Mouse (Mus musculus) liver, adult 2 months (tissue): ENCODE data around the gene Rce1. TPM values are rescaled to one million over a fixed set of nuclear protein-coding genes. Genes with fewer than 3 reads are reported as not detected.
"Not testable (repeated sequence)": the region's sequence is repeated elsewhere in the genome, so short reads cannot be mapped to it uniquely, and the experiment has no call there.

Experiments
- DNase-seq: peaks from one replicate; pipeline ENCODE4 v3.0.0-alpha.2; 2011; ENCODE audit warnings: low read depth, low spot score; ENCODE audit errors: extremely low read depth
- H3K27ac ChIP-seq: fragments of 200-500 bp; replicated peaks from 2 replicates; pipeline ENCODE4 v1.5.1; 2012; ENCODE audit warnings: low read depth, mild to moderate bottlenecking, control low read depth, inconsistent platforms, low read length; ENCODE audit not compliant: insufficient read depth
- H3K27me3 ChIP-seq: fragments of 200-500 bp; 2 replicates; pipeline ENCODE4 v1.6.1; 2012; ENCODE audit warnings: mild to moderate bottlenecking, moderate library complexity, low read length, inconsistent platforms; ENCODE audit not compliant: control insufficient read depth, insufficient read depth
- H3K36me3 ChIP-seq: fragments of 200-500 bp; 2 replicates; pipeline ENCODE4 v1.6.1; 2012; ENCODE audit warnings: low read length, inconsistent platforms; ENCODE audit not compliant: control insufficient read depth, insufficient read depth
- H3K4me1 ChIP-seq: fragments of 200-500 bp; 2 replicates; pipeline ENCODE4 v1.6.1; 2011; ENCODE audit warnings: low read length; ENCODE audit not compliant: control insufficient read depth, insufficient read depth
- H3K4me3 ChIP-seq: fragments of 200-500 bp; 2 replicates; pipeline ENCODE4 v1.5.1; 2011; ENCODE audit warnings: low read depth, mild to moderate bottlenecking, control low read depth, low read length, moderate library complexity; ENCODE audit not compliant: insufficient read depth
- H3K79me2 ChIP-seq: fragments of 200-500 bp; 2 replicates; pipeline ENCODE4 v1.6.1; 2012; ENCODE audit warnings: inconsistent platforms, mild to moderate bottlenecking, low read length, moderate library complexity; ENCODE audit not compliant: control insufficient read depth, insufficient read depth
- H3K9ac ChIP-seq: fragments of 200-500 bp; 2 replicates; pipeline ENCODE4 v1.6.1; 2012; ENCODE audit warnings: low read depth, mild to moderate bottlenecking, control low read depth, inconsistent platforms, low read length
- CTCF ChIP-seq: fragments of 200-500 bp; IDR thresholded peaks from 2 replicates; pipeline ENCODE4 v1.5.1; 2011; ENCODE audit warnings: low read depth, low read length, control low read depth
- POLR2A ChIP-seq: fragments of 200-500 bp; IDR thresholded peaks from 2 replicates; pipeline ENCODE4 v1.6.1; 2011; ENCODE audit warnings: low read length, control low read depth; ENCODE audit not compliant: insufficient read depth; ENCODE audit errors: extremely low read depth
- WGBS: fragments of 180-500 bp; shearing (Covaris S2); methylation state at CpG from one replicate; pipeline ENCODE4 v1.1.7; 2018; 5-methylcytosine and 5-hydroxymethylcytosine counted together
- polyA plus RNA-seq: library from polyadenylated mRNA; depleted of rRNA; stranded (reverse); fragments of >200 nt; gene quantifications from 2 replicates; pipeline ENCODE4 v1.2.3, GENCODE M21; 2012; rRNA removed
- total RNA-seq: library from RNA; depleted of rRNA; stranded (reverse); fragments of >200 nt; gene quantifications from 2 replicates; pipeline ENCODE4 v1.2.3, GENCODE M21; 2014; rRNA removed

Gene Rce1
- total and polyA plus RNA-seq, 2 experiments, result 14.8 to 44.9 TPM

DNA sequence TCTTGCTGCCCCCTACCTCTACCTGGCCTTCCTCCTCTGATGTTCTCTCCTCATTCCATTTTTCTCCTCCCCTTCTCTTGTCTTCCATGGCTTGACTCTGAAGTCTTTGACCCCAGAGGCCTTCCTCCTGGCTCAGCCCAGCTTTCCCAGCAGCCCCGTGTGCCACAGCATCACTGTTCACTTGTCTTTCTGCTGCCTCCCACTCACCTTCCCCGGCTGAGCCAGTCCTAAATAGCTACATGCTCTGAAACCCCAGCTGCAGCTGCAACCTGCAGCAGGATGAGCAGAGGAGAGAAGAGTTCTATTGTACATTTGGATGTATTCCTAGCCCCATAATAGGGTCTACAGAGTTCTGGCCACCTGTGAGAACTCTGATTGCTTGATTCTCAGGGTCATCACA is 38.0 kb downstream of the Rce1 start:
- Histone ChIP-seq H3K27ac (peak overlapping the region; percentile 78), H3K9ac (no peak overlapping the region), H3K27me3 (no peaks in the 10 kb centered on the region), H3K4me3 (no peak overlapping the region), H3K4me1 (peaks cover 54% of the 10 kb centered on the region), H3K36me3 (no peaks in the 10 kb centered on the region), H3K79me2 (peaks cover 17% of the 10 kb centered on the region)
- WGBS, result 29% methylated on average over 2 of the region's 2 CpGs
- no peak for TF ChIP-seq POLR2A
- no peak for TF ChIP-seq CTCF
- no peak for DNase-seq

- Histone ChIP-seq H3K4me1 (peaks cover 57% of the 10 kb centered on the region), H3K27ac (peak overlapping the region; percentile 78), H3K79me2 (peaks cover 17% of the 10 kb centered on the region)
- H3K36me3 ChIP-seq, H3K27me3 ChIP-seq, H3K9ac ChIP-seq, H3K4me3 ChIP-seq, DNase-seq: not testable (repeated sequence)
These were observed 38.7 kb downstream of the Rce1 start for GRCm38 (mm10) chr19:4586783-4587182.

GRCm38 (mm10) chr19:4583856-4584255 is 41.6 kb downstream of the Rce1 start:
- no peak overlapping the region for H3K4me3 ChIP-seq
- TF ChIP-seq POLR2A, result no peak
- TF ChIP-seq CTCF, result no peak
- no peak for DNase-seq
- H3K4me1 ChIP-seq, result peaks cover 42% of the 10 kb centered on the region
- H3K27ac ChIP-seq, result no peak overlapping the region
- H3K36me3 ChIP-seq, result no peaks in the 10 kb centered on the region
- no peaks in the 10 kb centered on the region for H3K27me3 ChIP-seq
- no peak overlapping the region for H3K9ac ChIP-seq
- H3K79me2 ChIP-seq, result peaks cover 17% of the 10 kb centered on the region
- 67% methylated on average over 2 of the region's 2 CpGs for WGBS

DNA sequence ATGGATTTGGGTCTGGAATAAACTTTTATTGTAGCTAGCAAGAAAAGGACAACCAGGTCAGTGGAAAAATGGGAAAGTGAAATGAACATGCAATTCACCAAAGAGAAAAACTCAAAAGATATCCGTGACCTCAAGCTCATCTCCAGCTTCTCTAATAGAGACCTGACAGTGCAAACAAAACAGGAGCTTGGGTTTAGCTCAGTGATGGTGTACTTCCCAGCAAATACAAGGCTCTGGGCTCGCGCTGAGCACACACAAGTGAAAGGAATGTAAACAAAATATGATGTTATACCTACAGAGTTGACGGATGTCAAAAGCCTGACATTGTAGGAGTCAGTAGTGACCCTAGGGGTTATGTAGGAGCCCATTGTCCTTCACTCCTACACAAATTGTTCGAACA is 46.1 kb downstream of the Rce1 start:
- Histone ChIP-seq H3K9ac (0 out of 2 replicates have a peak overlapping the region, but pooled peaks have one; percentile 44), H3K36me3 (no peaks in the 10 kb centered on the region), H3K4me3 (no peak overlapping the region), H3K27me3 (no peaks in the 10 kb centered on the region), H3K79me2 (peaks cover 28% of the 10 kb centered on the region), H3K27ac (peak overlapping the region; percentile 85), H3K4me1 (peaks cover 25% of the 10 kb centered on the region)
- WGBS, result 33% methylated on average over 5 of the region's 5 CpGs
- TF ChIP-seq CTCF (no peak), POLR2A (no peak)
- DNase-seq, result no peak

DNA sequence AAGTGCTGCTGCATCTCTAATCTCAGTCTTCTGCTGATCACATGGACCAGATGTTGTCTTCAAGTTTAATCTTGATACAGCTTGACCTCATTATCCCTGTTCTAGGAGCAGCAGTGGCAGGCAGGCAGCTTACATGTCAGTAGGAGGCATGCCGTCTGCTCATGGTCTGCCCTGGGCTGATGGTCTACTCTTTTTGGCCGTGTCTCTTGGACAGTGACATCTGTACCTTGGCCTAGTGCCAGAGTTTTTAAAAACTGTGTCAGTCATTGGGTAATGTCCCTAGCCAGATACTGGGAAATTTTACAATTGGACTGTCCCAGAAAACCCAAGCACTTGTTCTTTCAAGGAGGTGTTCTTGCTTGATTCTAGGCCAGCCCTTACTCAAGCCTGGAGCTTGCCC is 46.6 kb downstream of the Rce1 start:
- H3K27ac ChIP-seq, result peak overlapping the region; percentile 86
- peak; percentile 97 for DNase-seq
- H3K27me3 ChIP-seq, result no peaks in the 10 kb centered on the region
- H3K4me3 ChIP-seq, result no peak overlapping the region
- peaks cover 28% of the 10 kb centered on the region for H3K79me2 ChIP-seq
- peak overlapping the region; percentile 45; the same call in 1 of the 2 replicates for H3K9ac ChIP-seq
- WGBS, result 11% methylated on average over 2 of the region's 2 CpGs
- no peaks in the 10 kb centered on the region for H3K36me3 ChIP-seq
- no peak for TF ChIP-seq POLR2A
- TF ChIP-seq CTCF, result no peak
- peaks cover 25% of the 10 kb centered on the region for H3K4me1 ChIP-seq

- WGBS, result 96% methylated on average over 1 of the region's 1 CpGs
- H3K27ac ChIP-seq, result no peak overlapping the region
- H3K4me1 ChIP-seq, result peaks cover 29% of the 10 kb centered on the region
- no peak overlapping the region for H3K9ac ChIP-seq
- H3K4me3 ChIP-seq, result no peak overlapping the region
- TF ChIP-seq POLR2A, result no peak
- peak; percentile 43; the same call in 1 of the 2 replicates for TF ChIP-seq CTCF
- no peaks in the 10 kb centered on the region for H3K27me3 ChIP-seq
- peaks cover 29% of the 10 kb centered on the region; the same call in 1 of the 2 replicates for H3K79me2 ChIP-seq
- DNase-seq, result no peak
- no peaks in the 10 kb centered on the region for H3K36me3 ChIP-seq
These were observed 52.2 kb downstream of the Rce1 start for GRCm38 (mm10) chr19:4573241-4573640.

Other genes starting within 250 kb of the Rce1 start
- gene Kdm2a, start 227.4 kb downstream of the Rce1 start, total RNA-seq, result 29.6 and 32.7 TPM in 2 replicates
- gene Kdm2a, start 227.4 kb downstream of the Rce1 start, polyA plus RNA-seq, result 39.5 and 52.6 TPM in 2 replicates
- 23.9 and 33.7 TPM in 2 replicates for gene Rhod, start 186.2 kb downstream of the Rce1 start, total RNA-seq
- gene Rhod, start 186.2 kb downstream of the Rce1 start, polyA plus RNA-seq, result 34.9 and 39.6 TPM in 2 replicates
- 0.27 and 0.28 TPM in 2 replicates for gene Syt12, start 148.2 kb downstream of the Rce1 start, total RNA-seq
- 0.47 and 0.91 TPM in 2 replicates for gene Syt12, start 148.2 kb downstream of the Rce1 start, polyA plus RNA-seq
- gene 2010003K11Rik, start 127.1 kb downstream of the Rce1 start, total RNA-seq, result 6.3 and 6.6 TPM in 2 replicates
- 5.4 and 7.5 TPM in 2 replicates for gene 2010003K11Rik, start 127.1 kb downstream of the Rce1 start, polyA plus RNA-seq
- gene Pcx, start 115.2 kb downstream of the Rce1 start, total RNA-seq, result 266 and 269 TPM in 2 replicates
- gene Pcx, start 115.2 kb downstream of the Rce1 start, polyA plus RNA-seq, result 237 and 274 TPM in 2 replicates
- 0.13 and 0.18 TPM in 2 replicates for gene Lrfn4, start 10.0 kb downstream of the Rce1 start, total RNA-seq
- gene Lrfn4, start 10.0 kb downstream of the Rce1 start, polyA plus RNA-seq, result 0.27 and 0.35 TPM in 2 replicates
- 0.09 and 0.40 TPM in 2 replicates for gene Gm960, start 73.0 kb upstream of the Rce1 start, total RNA-seq
- gene Gm960, start 73.0 kb upstream of the Rce1 start, polyA plus RNA-seq, result 0.34 and 0.61 TPM in 2 replicates
- gene Sptbn2, start 85.5 kb upstream of the Rce1 start, total RNA-seq, result 36.7 and 41.3 TPM in 2 replicates
- gene Sptbn2, start 85.5 kb upstream of the Rce1 start, polyA plus RNA-seq, result 11.7 and 12.9 TPM in 2 replicates
- gene Rbm4b, start 130.9 kb upstream of the Rce1 start, total RNA-seq, result 19.9 and 20.3 TPM in 2 replicates
- gene Rbm4b, start 130.9 kb upstream of the Rce1 start, polyA plus RNA-seq, result 6.8 and 7.9 TPM in 2 replicates
- 58.4 and 67.7 TPM in 2 replicates for gene Rbm4, start 168.3 kb upstream of the Rce1 start, total RNA-seq
- 25.7 and 32.8 TPM in 2 replicates for gene Rbm4, start 168.3 kb upstream of the Rce1 start, polyA plus RNA-seq
- gene Gm21992, start 186.0 kb upstream of the Rce1 start, total RNA-seq, result 4.8 and 9.9 TPM in 2 replicates
- 22.3 and 23.6 TPM in 2 replicates for gene Gm21992, start 186.0 kb upstream of the Rce1 start, polyA plus RNA-seq
- 9.0 and 12.6 TPM in 2 replicates for gene Rbm14, start 186.0 kb upstream of the Rce1 start, total RNA-seq
- gene Rbm14, start 186.0 kb upstream of the Rce1 start, polyA plus RNA-seq, result 18.4 and 26.1 TPM in 2 replicates
- 146 and 174 TPM in 2 replicates for gene Ccs, start 213.7 kb upstream of the Rce1 start, total RNA-seq
- 245 and 254 TPM in 2 replicates for gene Ccs, start 213.7 kb upstream of the Rce1 start, polyA plus RNA-seq
- gene Ccdc87, start 213.7 kb upstream of the Rce1 start, total RNA-seq, result not detected in 2 replicates
- not detected in 2 replicates for gene Ccdc87, start 213.7 kb upstream of the Rce1 start, polyA plus RNA-seq
- gene Ctsf, start 229.5 kb upstream of the Rce1 start, total RNA-seq, result 44.1 and 55.0 TPM in 2 replicates
- 69.4 and 88.9 TPM in 2 replicates for gene Ctsf, start 229.5 kb upstream of the Rce1 start, polyA plus RNA-seq